In genomic region chr6:13296041-13296440, GRCm38 (mm10) we compare ENCODE assay signal across 11 mouse cellular contexts.
DNase-seq lines count a peak whose midpoint lies in the region; TF ChIP-seq lines count a peak whose summit lies in the region.
"Had no signal": no experiment of that assay in that cellular context is flagged by ENCODE, and none has a peak within 500 bp of the region (broad histone marks: within the 10 kb centered on the region; RNA-seq: fewer than 3 reads in every experiment).

No protein-coding gene starts in this region.

- H3K27ac ChIP-seq in left cerebral cortex, adult 2 months, result peak overlapping the region; percentile 77
- H3K27ac ChIP-seq: macrophage had no signal

- H3K4me3 ChIP-seq in left cerebral cortex, adult 2 months, result no peak overlapping the region

- intact Hi-C loops in gastrocnemius, postnatal 14 days (cut with DNase I; ENCODE audit: low total_unique reads), result no loop called here
- intact Hi-C loops in left cerebral cortex, adult 2 months (cut with DNase I), result loop anchor here (5.0 kb wide), 4 partner anchors 91 to 541 kb away; partner anchors contain the start of gene Gpr85

- no peak for TF ChIP-seq CTCF in left cerebral cortex, adult 2 months (IDR thresholded peaks at IDR 0.05)

- DNase-seq in gastrocnemius, postnatal 14 days, result peak; percentile 19
- no peak for DNase-seq in gastrocnemius, postnatal 4 days (ENCODE audit: low spot score in 2 of 2)
- peak in 1 of 2 experiments; percentile 15 for DNase-seq in left cerebral cortex, adult 2 months (ENCODE audit: extremely low spot score in 1 of 2, low spot score in 2 of 2)
- no peak for DNase-seq in left cerebral cortex, adult 11 months (ENCODE audit: low spot score)
- DNase-seq in brain, adult 2 months (ENCODE audit: low read depth, low spot score), result peak; percentile 29
- peak; percentile 28 for DNase-seq in heart, adult 8-10 months (ENCODE audit: low spot score)
- no peak for DNase-seq in thymus, postnatal 14 days
- no peak for DNase-seq in thymus, postnatal 0 days (ENCODE audit: low spot score)
- DNase-seq: cerebellum, adult 9-11 months; kidney, postnatal 14 days had no signal

Comparison
In these comparisons a context has a peak if more than half of its experiments do, and no peak if none do; other contexts are left out.
1. DNase-seq: peak in gastrocnemius, postnatal 14 days (single experiment), brain, adult 2 months (single experiment) and heart, adult 8-10 months (single experiment); none in gastrocnemius, postnatal 4 days (0 of 2), left cerebral cortex, adult 11 months (single experiment), thymus, postnatal 14 days (single experiment) and thymus, postnatal 0 days (single experiment).